Mouse (Mus musculus) T-helper 17 cell (primary cell): ENCODE measurements around the gene Gm47955.
"Not testable (repeated sequence)": the region's sequence is repeated elsewhere in the genome, so short reads cannot be mapped to it uniquely, and the experiment has no call there.

Experiments
- in situ Hi-C, 2 experiments: fragments of 300-600 bp; cut with MboI, MseI; formaldehyde crosslinking; loops; 1 replicate in 1 of 2; 2 replicates in 1 of 2; pipeline ENCODE4 v1.15.1; 2025; ENCODE audit warnings: high pct_unique_total_duplicates in 2 of 2

The Gm47955 gene

DNA sequence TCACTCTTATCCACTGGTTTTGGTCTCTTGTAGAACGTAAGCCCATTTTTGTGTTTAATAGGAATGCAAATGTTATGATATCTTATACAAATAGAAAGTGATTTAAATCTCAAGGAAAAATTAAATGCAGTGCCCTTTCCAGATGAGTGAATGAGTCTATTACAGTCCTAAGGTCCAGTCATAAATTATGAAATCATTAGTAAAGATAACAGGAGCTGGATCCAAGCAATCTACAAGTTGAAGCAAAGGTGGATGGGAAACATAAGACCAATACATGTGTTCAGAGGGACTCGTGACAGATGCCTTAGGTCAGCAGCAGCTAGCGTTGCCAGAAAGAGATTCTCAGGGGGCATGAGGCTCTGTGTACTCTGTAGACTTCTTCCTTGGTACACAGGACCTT is 31.5 kb downstream of the Gm47955 start:
- in situ Hi-C loops, result loop anchor here in 1 of 2 experiments (5.0 kb wide), 1 partner anchor 64 kb away; no protein-coding TSS in a partner anchor

DNA sequence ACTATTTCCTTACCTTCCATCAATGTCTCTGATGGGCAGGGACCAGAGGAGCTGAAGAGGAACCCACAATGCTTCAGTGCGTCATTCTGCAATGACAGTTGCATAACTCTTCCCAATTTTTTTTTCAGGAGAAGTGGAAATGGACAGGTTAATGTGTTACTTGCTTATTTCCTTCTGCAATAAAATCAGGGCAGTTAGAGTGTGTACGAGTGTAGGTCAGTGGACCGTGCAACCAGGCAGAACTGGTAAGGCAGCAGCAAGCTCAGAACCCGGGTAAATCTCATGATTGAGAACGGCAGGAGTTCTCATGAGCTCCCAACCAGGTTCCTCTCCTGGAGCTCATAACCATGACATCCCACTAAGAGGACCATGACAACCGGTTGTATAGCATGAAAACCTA is 32.0 kb downstream of the Gm47955 start:
- in situ Hi-C loops, result loop anchor here in 1 of 2 experiments (5.0 kb wide), 1 partner anchor 65 kb away; no protein-coding TSS in a partner anchor

DNA sequence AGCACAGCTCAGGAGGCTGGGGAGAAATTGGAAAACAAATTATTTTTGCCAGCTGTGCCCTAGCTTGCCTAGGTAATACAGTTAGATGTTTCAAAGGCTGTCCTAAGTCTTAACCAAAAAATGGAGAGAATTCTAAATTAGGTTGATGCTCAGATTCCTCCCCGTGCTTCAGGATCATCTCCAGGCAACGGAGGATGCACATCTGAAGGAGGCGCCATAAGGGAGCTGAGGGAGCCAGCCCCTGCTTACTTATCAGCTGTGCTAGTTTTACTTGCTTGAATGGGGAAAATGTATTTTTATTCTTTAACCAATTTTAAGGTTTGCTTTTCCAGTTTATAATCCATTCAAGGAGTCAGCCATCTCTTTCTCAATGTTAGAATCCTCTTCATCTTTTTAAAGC is 33.9 kb downstream of the Gm47955 start:
- in situ Hi-C loops, result loop anchor here in 1 of 2 experiments (5.0 kb wide), 1 partner anchor 67 kb away; no protein-coding TSS in a partner anchor

DNA sequence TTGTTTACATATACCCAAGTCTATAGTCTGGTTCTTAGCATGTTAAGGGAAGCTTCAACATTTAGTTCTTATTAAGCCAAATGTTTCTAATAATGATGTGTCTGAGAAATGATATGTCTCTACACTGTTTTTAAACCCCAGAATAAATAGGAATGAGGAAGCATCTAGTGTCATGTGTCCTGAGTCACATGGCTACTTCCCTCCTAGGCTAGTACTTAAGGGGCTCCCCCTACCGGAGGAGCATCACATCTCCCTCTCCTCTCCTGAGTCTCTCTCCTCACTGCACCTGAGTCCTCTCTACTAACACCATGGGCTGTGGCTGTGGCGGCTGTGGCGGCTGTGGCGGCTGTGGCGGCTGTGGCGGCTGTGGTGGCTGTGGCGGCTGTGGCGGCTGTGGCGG is 40.2 kb downstream of the Gm47955 start, which contains the start of gene Gm47959:
TSS of gene Gm47959 (plus strand) at position 243 of the 400 bp plus-strand sequence.
- in situ Hi-C loops, result not testable (repeated sequence)

DNA sequence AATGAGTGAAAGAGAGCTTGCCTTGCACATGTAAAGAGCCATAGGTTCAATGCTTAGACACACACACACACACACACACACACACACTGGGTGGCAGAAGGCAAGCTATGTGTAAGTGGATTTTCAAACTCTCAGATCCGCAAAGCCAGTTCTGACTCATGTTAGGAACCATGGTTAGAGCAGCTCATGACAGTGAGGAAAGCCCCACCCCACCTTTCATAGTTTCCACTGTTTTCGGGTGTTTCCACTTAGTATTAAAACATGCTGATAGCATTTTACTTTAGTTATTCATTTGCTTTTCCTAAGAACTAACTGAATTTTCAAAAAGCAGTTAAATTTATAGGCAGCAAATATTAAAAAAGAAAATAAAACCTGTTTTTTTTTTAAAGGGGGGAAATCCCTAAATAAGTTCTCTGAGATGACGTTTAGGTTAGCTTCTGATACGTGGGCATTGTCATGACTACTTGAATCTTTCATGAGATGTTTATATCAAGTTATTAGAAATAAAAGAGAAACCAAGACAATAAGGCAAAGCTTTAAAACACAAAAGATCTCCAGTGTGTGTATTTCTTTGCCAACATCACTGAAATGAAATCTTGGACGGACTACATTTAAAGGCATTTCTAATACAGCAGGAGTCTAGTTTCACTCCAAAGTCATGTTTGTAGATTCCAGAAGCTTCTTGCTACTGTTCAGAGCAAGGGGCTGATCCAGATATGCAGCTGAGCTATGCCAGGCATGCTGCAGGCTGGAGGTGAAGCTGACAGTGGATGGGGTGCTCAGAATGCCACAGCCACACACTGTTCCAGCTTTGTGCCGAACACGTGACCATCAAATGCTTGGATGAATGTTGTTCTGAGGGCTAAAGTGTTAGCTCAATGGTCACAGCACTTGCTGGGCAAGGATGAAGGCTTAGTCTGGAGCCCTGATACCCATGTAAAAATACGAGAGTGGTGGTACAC is 46.4 kb downstream of the Gm47955 start:
- in situ Hi-C loops, result no loop called here

DNA sequence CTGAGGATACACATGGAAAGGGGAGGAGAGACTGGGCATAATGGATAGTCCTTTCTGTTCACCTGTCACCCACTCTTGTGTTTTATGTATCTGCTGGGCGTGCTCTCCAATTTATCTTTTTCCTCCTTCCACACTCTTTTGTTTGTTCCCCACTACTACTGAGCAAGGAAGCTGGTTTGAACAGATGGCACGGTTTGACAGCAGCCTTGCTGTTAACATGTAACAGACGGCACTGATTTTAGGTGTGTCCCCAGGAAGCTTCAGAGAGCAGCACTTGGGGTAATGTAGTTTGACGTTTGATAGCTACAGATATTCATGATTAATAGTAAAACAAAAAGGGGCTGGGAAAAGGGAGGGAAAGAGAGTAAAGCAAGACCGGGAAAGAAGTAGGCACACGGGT is 47.4 kb downstream of the Gm47955 start:
- in situ Hi-C loops, result no loop called here
